Mouse (Mus musculus) liver, embryonic 11.5 days (tissue): ENCODE measurements at regions not wholly inside any gene's neighbourhood (a gene's known extent, or its start where the extent isn't known, plus 50 kb on each side); places are given as distances from the start of the nearest gene placed in this dataset.

Experiments
- ATAC-seq: fragments of 200-750 bp; cut with Nextera tagmentation; replicated peaks from 2 replicates; pipeline ENCODE4 v1.8.0; 2017; ENCODE audit warnings: moderate number of reproducible peaks, mild to moderate bottlenecking, moderate TSS enrichment, moderate library complexity; ENCODE audit not compliant: low FRiP score
- DNase-seq: peaks from one replicate; pipeline ENCODE4 v3.0.0-alpha.2; 2017; ENCODE audit warnings: low spot score
- H3K27ac ChIP-seq: fragments of 300-500 bp; sonication (generic); 2 replicates; pipeline ENCODE4 v1.5.1; 2014; ENCODE audit warnings: mild to moderate bottlenecking, low read depth, low read length, control low read depth
- H3K27me3 ChIP-seq: fragments of 300-500 bp; sonication (generic); replicated peaks from 2 replicates; pipeline ENCODE4 v1.6.1; 2014; ENCODE audit warnings: low read length, mixed read lengths; ENCODE audit not compliant: control insufficient read depth, insufficient read depth
- H3K36me3 ChIP-seq: fragments of 300-500 bp; sonication (generic); 2 replicates; pipeline ENCODE4 v1.6.1; 2014; ENCODE audit warnings: mild to moderate bottlenecking, low read length, moderate library complexity, mixed read lengths; ENCODE audit not compliant: control insufficient read depth, insufficient read depth
- H3K4me1 ChIP-seq: fragments of 300-500 bp; sonication (generic); replicated peaks from 2 replicates; pipeline ENCODE4 v1.6.1; 2014; ENCODE audit warnings: low read length, mixed read lengths; ENCODE audit not compliant: control insufficient read depth, insufficient read depth
- H3K4me2 ChIP-seq: fragments of 300-500 bp; sonication (generic); 2 replicates; pipeline ENCODE4 v1.6.1; 2014; ENCODE audit warnings: mild to moderate bottlenecking, control low read depth, moderate library complexity
- H3K4me3 ChIP-seq: fragments of 300-500 bp; sonication (generic); 2 replicates; pipeline ENCODE4 v1.5.1; 2014; ENCODE audit warnings: low read depth, low read length, control low read depth
- H3K9ac ChIP-seq: fragments of 300-500 bp; sonication (generic); 2 replicates; pipeline ENCODE4 v1.6.1; 2014; ENCODE audit warnings: low read depth, low read length, control low read depth
- H3K9me3 ChIP-seq: fragments of 300-500 bp; sonication (generic); 2 replicates; pipeline ENCODE4 v1.6.1; 2016; ENCODE audit warnings: low read length, inconsistent platforms, mixed read lengths; ENCODE audit not compliant: control insufficient read depth
- WGBS: fragments of 180-500 bp; shearing (Covaris S2); extraction: QIAGEN DNeasy Blood & Tissue Kit; methylation state at CpG from one replicate; pipeline ENCODE4 v1.1.7; 2014; 5-methylcytosine and 5-hydroxymethylcytosine counted together

- H3K27me3 ChIP-seq = no peaks in the 10 kb centered on the region
- H3K27ac ChIP-seq = no peak overlapping the region
- no peak overlapping the region for H3K9ac ChIP-seq
- H3K4me3 ChIP-seq = no peak overlapping the region
- ATAC-seq (no peak), DNase-seq (no peak)
- 56% methylated on average over 5 of the region's 5 CpGs for WGBS
- H3K36me3 ChIP-seq = no peaks in the 10 kb centered on the region
- no peak overlapping the region for H3K4me2 ChIP-seq
- no peaks in the 10 kb centered on the region for H3K4me1 ChIP-seq
- H3K9me3 ChIP-seq = no peaks in the 10 kb centered on the region
These were observed 233.1 kb upstream of the Tbl1xr1 start for GRCm38 (mm10) chr3:21843292-21843852.

GRCm38 (mm10) chr3:21849831-21850230 is 226.6 kb upstream of the Tbl1xr1 start:
- H3K27ac ChIP-seq = no peak overlapping the region
- DNase-seq (no peak), ATAC-seq (no peak)
- no peaks in the 10 kb centered on the region for H3K36me3 ChIP-seq
- no peaks in the 10 kb centered on the region for H3K4me1 ChIP-seq
- no peaks in the 10 kb centered on the region for H3K27me3 ChIP-seq
- no peaks in the 10 kb centered on the region for H3K9me3 ChIP-seq
- H3K4me2 ChIP-seq = no peak overlapping the region
- H3K4me3 ChIP-seq = no peak overlapping the region
- no peak overlapping the region for H3K9ac ChIP-seq
- 87% methylated on average over 5 of the region's 5 CpGs for WGBS

GRCm38 (mm10) chr3:21850977-21851376 is 225.5 kb upstream of the Tbl1xr1 start:
- DNase-seq = no peak
- H3K36me3 ChIP-seq = no peaks in the 10 kb centered on the region
- H3K27me3 ChIP-seq = no peaks in the 10 kb centered on the region
- no peaks in the 10 kb centered on the region for H3K9me3 ChIP-seq
- no peak for ATAC-seq
- no peak overlapping the region for H3K9ac ChIP-seq
- 87% methylated on average over 2 of the region's 2 CpGs for whole genome bisulfite sequencing
- no peaks in the 10 kb centered on the region for H3K4me1 ChIP-seq
- no peak overlapping the region for H3K4me3 ChIP-seq
- H3K27ac ChIP-seq = no peak overlapping the region
- H3K4me2 ChIP-seq = no peak overlapping the region

- Histone ChIP-seq H3K4me3 (no peak overlapping the region), H3K4me1 (no peaks in the 10 kb centered on the region), H3K9ac (no peak overlapping the region), H3K27ac (no peak overlapping the region), H3K36me3 (no peaks in the 10 kb centered on the region), H3K4me2 (no peak overlapping the region), H3K27me3 (no peaks in the 10 kb centered on the region), H3K9me3 (no peaks in the 10 kb centered on the region)
- no peak for DNase-seq
- 75% methylated on average over 2 of the region's 2 CpGs for WGBS
- ATAC-seq = no peak
These were observed 222.1 kb upstream of the Tbl1xr1 start for GRCm38 (mm10) chr3:21854340-21854739.

GRCm38 (mm10) chr3:21859436-21859835 is 217.0 kb upstream of the Tbl1xr1 start:
- no peak overlapping the region for H3K4me2 ChIP-seq
- no peaks in the 10 kb centered on the region for H3K36me3 ChIP-seq
- H3K27me3 ChIP-seq = no peaks in the 10 kb centered on the region
- H3K9me3 ChIP-seq = no peaks in the 10 kb centered on the region
- no peak overlapping the region for H3K4me3 ChIP-seq
- no peak overlapping the region for H3K9ac ChIP-seq
- H3K4me1 ChIP-seq = no peaks in the 10 kb centered on the region
- DNase-seq = no peak
- 78% methylated on average over 1 of the region's 1 CpGs for WGBS
- ATAC-seq = no peak
- no peak overlapping the region for H3K27ac ChIP-seq

GRCm38 (mm10) chr3:21860915-21861635 is 215.4 kb upstream of the Tbl1xr1 start:
- Histone ChIP-seq H3K9me3 (no peaks in the 10 kb centered on the region), H3K36me3 (no peaks in the 10 kb centered on the region), H3K4me1 (no peaks in the 10 kb centered on the region), H3K4me3 (no peak overlapping the region), H3K9ac (no peak overlapping the region), H3K4me2 (no peak overlapping the region), H3K27me3 (no peaks in the 10 kb centered on the region), H3K27ac (no peak overlapping the region)
- DNase-seq (no peak), ATAC-seq (no peak)
- 75% methylated on average over 4 of the region's 4 CpGs for WGBS

GRCm38 (mm10) chr3:21861636-21861970 is 214.8 kb upstream of the Tbl1xr1 start:
- Histone ChIP-seq H3K9me3 (no peaks in the 10 kb centered on the region), H3K4me2 (no peak overlapping the region), H3K9ac (no peak overlapping the region), H3K4me3 (no peak overlapping the region), H3K36me3 (no peaks in the 10 kb centered on the region), H3K27me3 (no peaks in the 10 kb centered on the region), H3K4me1 (no peaks in the 10 kb centered on the region), H3K27ac (no peak overlapping the region)
- 86% methylated on average over 4 of the region's 4 CpGs for WGBS
- DNase-seq (no peak), ATAC-seq (no peak)

GRCm38 (mm10) chr3:21864391-21864790 is 212.1 kb upstream of the Tbl1xr1 start:
- no peaks in the 10 kb centered on the region for H3K4me1 ChIP-seq
- no peaks in the 10 kb centered on the region for H3K36me3 ChIP-seq
- H3K4me2 ChIP-seq = no peak overlapping the region
- no peak overlapping the region for H3K4me3 ChIP-seq
- DNase-seq (no peak), ATAC-seq (no peak)
- no peaks in the 10 kb centered on the region for H3K27me3 ChIP-seq
- H3K9me3 ChIP-seq = no peaks in the 10 kb centered on the region
- no peak overlapping the region for H3K27ac ChIP-seq
- H3K9ac ChIP-seq = no peak overlapping the region
- WGBS = 68% methylated on average over 5 of the region's 5 CpGs

GRCm38 (mm10) chr3:21865856-21866255 is 210.6 kb upstream of the Tbl1xr1 start:
- no peak overlapping the region for H3K9ac ChIP-seq
- no peaks in the 10 kb centered on the region for H3K36me3 ChIP-seq
- no peak overlapping the region for H3K4me3 ChIP-seq
- WGBS = 79% methylated on average over 1 of the region's 1 CpGs
- H3K27ac ChIP-seq = no peak overlapping the region
- H3K9me3 ChIP-seq = no peaks in the 10 kb centered on the region
- no peaks in the 10 kb centered on the region for H3K27me3 ChIP-seq
- ATAC-seq = no peak
- no peak overlapping the region for H3K4me2 ChIP-seq
- H3K4me1 ChIP-seq = no peaks in the 10 kb centered on the region
- DNase-seq = no peak
